Mouse (Mus musculus) cerebellum, adult 18-20 months (tissue): ENCODE data around the gene 1700021F05Rik.

Source experiments
- DNase-seq, 2 experiments: peaks; one replicate each; pipeline ENCODE4 v3.0.0; 2021

Gene 1700021F05Rik

GRCm38 (mm10) chr10:43480227-43480849 lies 60.5 kb downstream of the 1700021F05Rik start:
- no peak for DNase-seq

- DNase-seq, result peak; percentile 66 to 83
Observed at GRCm38 (mm10) chr10:43479436-43480157, 61.2 kb downstream of the 1700021F05Rik start.

GRCm38 (mm10) chr10:43478751-43479435 lies 61.9 kb downstream of the 1700021F05Rik start, which contains the start of gene Bend3:
TSS of gene Bend3 (plus strand) at chr10:43478831.
- peak; percentile 47 to 61 for DNase-seq

- DNase-seq, result peak; percentile 19 to 32
Observed at GRCm38 (mm10) chr10:43477865-43478681, 62.7 kb downstream of the 1700021F05Rik start.

GRCm38 (mm10) chr10:43477459-43477858 lies 63.3 kb downstream of the 1700021F05Rik start:
- DNase-seq, result no peak

- DNase-seq, result peak; percentile 21 to 26
Observed at GRCm38 (mm10) chr10:43475376-43475775, 65.4 kb downstream of the 1700021F05Rik start.
